Mouse (Mus musculus): ENCODE results near the gene Gm14862. TPM values are rescaled to one million over a fixed set of nuclear protein-coding genes. Genes with fewer than 3 reads are reported as not detected.
"Not testable (repeated sequence)": the region's sequence is repeated elsewhere in the genome, so short reads cannot be mapped to it uniquely, and the experiment has no call there.

Gm14862 gene
- total RNA-seq (2021) = not detected
- long read RNA-seq, experiment 1 = 0 reads
- long read RNA-seq, experiment 2 = 0 reads

GRCm38 (mm10) chrX:9256766-9257165 lies at the start of gene Gm14862:
TSS of gene Gm14862 (minus strand) at chrX:9256899.
- DNase-seq = no peak

GRCm38 (mm10) chrX:9303455-9303854 lies 46.8 kb upstream of the Gm14862 start:
- DNase-seq = no peak

GRCm38 (mm10) chrX:9302791-9303190 lies 46.1 kb upstream of the Gm14862 start:
- no peak for DNase-seq

- DNase-seq = no peak
These were observed 41.7 kb upstream of the Gm14862 start for GRCm38 (mm10) chrX:9298413-9298864.

- DNase-seq = not testable (repeated sequence)
These were observed 36.6 kb upstream of the Gm14862 start for GRCm38 (mm10) chrX:9293140-9293829.

- DNase-seq = not testable (repeated sequence)
These were observed 26.8 kb upstream of the Gm14862 start, which contains the start of gene H2al1m for GRCm38 (mm10) chrX:9283464-9283863. TSS of gene H2al1m (plus strand) at chrX:9283764.

GRCm38 (mm10) chrX:9274321-9274720 lies 17.6 kb upstream of the Gm14862 start:
- DNase-seq = no peak

- DNase-seq = no peak
These were observed 16.8 kb upstream of the Gm14862 start for GRCm38 (mm10) chrX:9273377-9274002.

- peak; percentile 62 for DNase-seq
These were observed 16.0 kb upstream of the Gm14862 start, which contains the start of gene Xk for GRCm38 (mm10) chrX:9272460-9273361. TSS of gene Xk (plus strand) at chrX:9272756.

- no peak for DNase-seq
These were observed 15.3 kb upstream of the Gm14862 start for GRCm38 (mm10) chrX:9271947-9272459.

- no peak for DNase-seq
These were observed 14.4 kb upstream of the Gm14862 start for GRCm38 (mm10) chrX:9271112-9271511.

- DNase-seq = no peak
These were observed 2.6 kb upstream of the Gm14862 start for GRCm38 (mm10) chrX:9259267-9259666.

GRCm38 (mm10) chrX:9257831-9258230 lies 1.1 kb upstream of the Gm14862 start:
- DNase-seq = no peak

- DNase-seq = no peak
These were observed 1.8 kb downstream of the Gm14862 start for GRCm38 (mm10) chrX:9254901-9255300.

GRCm38 (mm10) chrX:9253990-9254389 lies 2.7 kb downstream of the Gm14862 start:
- no peak for DNase-seq

GRCm38 (mm10) chrX:9248911-9249310 lies 7.8 kb downstream of the Gm14862 start:
- no peak for DNase-seq

GRCm38 (mm10) chrX:9244603-9245336 lies 11.9 kb downstream of the Gm14862 start:
- DNase-seq = no peak

- peak; percentile 11 for DNase-seq
These were observed 13.3 kb downstream of the Gm14862 start for GRCm38 (mm10) chrX:9243381-9243864.

- DNase-seq = no peak
These were observed 15.7 kb downstream of the Gm14862 start for GRCm38 (mm10) chrX:9240737-9241591.

- DNase-seq = no peak
These were observed 29.6 kb downstream of the Gm14862 start for GRCm38 (mm10) chrX:9227105-9227504.
